Mouse (Mus musculus) brain, embryonic 14.5 days (tissue): ENCODE measurements at regions not wholly inside any gene's neighbourhood (a gene's known extent, or its start where the extent isn't known, plus 50 kb on each side); places are given as distances from the start of the nearest gene placed in this dataset.

Experiments
- DNase-seq: peaks from one replicate; pipeline ENCODE4 v3.0.0-alpha.2; 2011; ENCODE audit warnings: low read depth
- CTCF ChIP-seq: fragments of 200-500 bp; IDR thresholded peaks from 2 replicates; pipeline ENCODE4 v1.5.1; 2012; ENCODE audit warnings: inconsistent platforms, mild to moderate bottlenecking, moderate library complexity, borderline replicate concordance; ENCODE audit not compliant: insufficient read depth, insufficient read length; ENCODE audit errors: extremely low read depth
- POLR2A ChIP-seq: fragments of 200-500 bp; IDR thresholded peaks from 2 replicates; pipeline ENCODE4 v1.6.1; 2012; ENCODE audit warnings: mild to moderate bottlenecking, inconsistent platforms, borderline replicate concordance; ENCODE audit not compliant: poor library complexity, insufficient read depth, insufficient read length, severe bottlenecking; ENCODE audit errors: extremely low read depth

DNA sequence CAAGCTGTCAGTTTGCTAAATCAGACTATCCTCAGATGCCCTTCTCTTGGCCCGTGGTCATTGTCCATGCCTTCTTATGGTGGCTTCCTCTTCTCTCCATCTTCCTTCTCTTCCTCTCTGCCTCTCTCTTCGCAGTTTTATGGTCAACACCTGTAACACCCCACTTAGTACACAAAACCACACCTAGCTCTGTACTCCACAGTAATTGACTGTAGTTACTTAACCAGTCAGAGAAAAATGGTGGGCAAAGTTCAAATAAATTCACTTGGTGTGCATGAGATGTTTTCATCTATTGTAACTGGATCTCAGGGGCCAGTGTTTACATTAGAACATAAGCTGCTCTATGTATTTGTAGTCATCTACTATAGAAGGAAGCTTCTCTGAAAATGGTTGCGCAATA lies 807.8 kb upstream of the Cadm2 start:
- TF ChIP-seq CTCF (no peak), POLR2A (no peak)
- no peak for DNase-seq

GRCm38 (mm10) chr16:68427522-68427921 lies 806.8 kb upstream of the Cadm2 start:
- TF ChIP-seq CTCF (no peak), POLR2A (no peak)
- DNase-seq, result peak; percentile 19

DNA sequence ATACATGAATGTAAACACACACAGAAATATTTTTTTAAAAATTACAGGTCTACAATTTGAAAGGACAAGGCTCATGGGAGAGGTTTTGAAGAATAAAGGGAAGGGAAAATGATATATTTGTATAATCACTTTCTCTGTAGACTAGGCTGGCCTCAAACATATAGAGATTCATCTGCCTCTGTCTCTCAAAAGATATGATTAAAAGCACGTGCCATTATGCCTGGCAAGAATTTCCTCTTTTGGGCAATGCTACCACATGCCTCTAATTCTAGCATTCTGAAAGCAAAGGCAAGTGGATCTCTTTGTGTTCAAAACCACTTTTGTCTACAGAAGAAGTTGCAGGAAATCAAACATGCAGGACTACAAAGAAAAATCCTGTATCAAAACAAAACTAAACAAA lies 804.6 kb upstream of the Cadm2 start:
- no peak for DNase-seq
- TF ChIP-seq CTCF (no peak), POLR2A (no peak)

DNA sequence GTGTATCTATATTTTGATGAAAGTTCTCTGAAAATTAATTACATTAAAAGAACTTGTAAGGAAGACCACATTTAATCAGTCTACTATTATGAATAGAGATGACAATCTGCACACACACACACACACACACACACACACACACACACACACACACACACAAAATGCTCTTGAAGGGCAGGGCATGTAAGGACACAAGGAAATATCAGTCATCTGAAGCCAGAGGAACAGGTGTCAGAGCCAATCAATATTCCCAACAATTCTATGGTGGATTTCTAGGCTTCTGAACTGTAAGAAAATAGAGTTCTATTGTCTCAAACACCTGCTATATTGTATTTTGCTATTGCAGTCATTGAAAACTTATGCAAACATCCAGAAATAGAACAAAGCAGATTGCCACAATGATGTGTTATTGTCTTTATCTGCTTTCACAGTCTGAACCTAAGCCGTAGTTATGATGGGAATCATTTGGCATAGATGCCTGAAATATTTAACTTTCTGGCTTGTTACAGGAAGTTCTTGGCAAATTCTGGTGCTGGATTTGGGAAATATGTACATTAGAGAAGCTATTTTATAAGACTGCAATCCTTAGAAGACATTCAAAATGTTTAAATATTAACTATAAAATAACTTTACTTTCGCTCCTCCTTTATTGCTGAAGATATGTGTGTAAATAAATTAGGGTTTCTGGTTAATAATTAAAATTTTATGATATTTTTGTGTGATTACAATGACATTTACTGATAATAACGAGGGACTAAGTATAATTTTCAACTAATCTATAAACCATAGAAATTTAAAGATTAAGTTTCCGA lies 781.4 kb upstream of the Cadm2 start:
- no peak for DNase-seq
- no peak for TF ChIP-seq CTCF
- no peak for TF ChIP-seq POLR2A

DNA sequence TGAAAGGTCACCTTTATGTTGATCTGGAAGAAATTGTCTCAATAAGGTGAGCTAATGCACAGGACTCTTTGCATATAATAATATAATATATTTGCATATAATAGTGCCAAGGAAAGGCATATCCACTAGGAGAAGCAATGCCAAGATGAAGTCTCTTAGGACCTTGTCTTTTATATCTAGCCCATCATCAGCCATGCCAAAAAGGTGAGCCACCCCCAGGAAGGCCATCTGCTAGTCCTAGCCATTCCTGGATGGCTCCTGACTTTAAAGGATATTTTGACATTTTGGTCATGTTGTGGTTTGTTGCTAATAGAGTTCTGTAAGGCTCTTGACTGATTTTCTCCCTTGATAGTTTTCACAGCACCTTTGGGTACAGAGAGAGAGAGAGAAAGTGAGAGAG lies 779.9 kb upstream of the Cadm2 start:
- DNase-seq, result no peak
- TF ChIP-seq POLR2A (no peak), CTCF (no peak)

- DNase-seq, result peak; percentile 8
- no peak for TF ChIP-seq CTCF
- TF ChIP-seq POLR2A, result no peak
These were observed 730.4 kb upstream of the Cadm2 start for GRCm38 (mm10) chr16:68351088-68351487.

DNA sequence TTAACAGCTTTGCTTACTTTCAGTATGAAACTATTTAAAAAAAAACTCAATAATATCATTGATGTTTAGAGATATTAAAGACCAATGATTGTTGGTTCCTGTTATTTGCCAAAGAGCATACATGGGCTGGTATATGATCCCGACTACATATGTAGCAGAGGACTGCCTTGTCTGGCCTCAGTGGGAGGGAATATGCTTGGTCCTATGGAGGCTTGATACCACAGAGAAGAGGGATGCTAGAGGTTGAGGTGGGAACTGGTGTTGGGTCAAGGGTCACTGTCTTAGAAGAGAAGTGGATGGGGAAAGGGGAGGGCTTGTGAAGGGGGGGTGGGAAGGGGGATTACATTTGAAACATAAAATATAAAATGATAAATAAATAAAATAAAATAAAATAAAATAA lies 718.3 kb upstream of the Cadm2 start:
- TF ChIP-seq POLR2A (no peak), CTCF (no peak)
- DNase-seq, result no peak
